Mouse (Mus musculus): ENCODE measurements around the gene Prkaca.

Gene Prkaca

GRCm38 (mm10) chr8:83972150-83973120 is at the start of gene Prkaca:
TSS of gene Prkaca (plus strand) at chr8:83972993.
- peak; percentile 96 to 98 for DNase-seq

GRCm38 (mm10) chr8:83924585-83924984 is 48.2 kb upstream of the Prkaca start:
- no peak for DNase-seq

- DNase-seq, result peak in 1 of 2 experiments; percentile 6
These were observed 46.5 kb upstream of the Prkaca start for GRCm38 (mm10) chr8:83926266-83926665.

- peak; percentile 5 to 20 for DNase-seq
These were observed 38.6 kb upstream of the Prkaca start for GRCm38 (mm10) chr8:83934222-83934621.

GRCm38 (mm10) chr8:83934994-83935393 is 37.8 kb upstream of the Prkaca start:
- DNase-seq, result peak in 1 of 2 experiments; percentile 4

- peak; percentile 4 for DNase-seq
These were observed 37.4 kb upstream of the Prkaca start for GRCm38 (mm10) chr8:83935435-83935834.

GRCm38 (mm10) chr8:83937645-83938044 is 35.1 kb upstream of the Prkaca start:
- peak; percentile 3 to 9 for DNase-seq

GRCm38 (mm10) chr8:83938330-83938729 is 34.5 kb upstream of the Prkaca start:
- peak; percentile 12 to 14 for DNase-seq

- DNase-seq, result peak in 1 of 2 experiments; percentile 23
These were observed 31.6 kb upstream of the Prkaca start for GRCm38 (mm10) chr8:83941066-83941677.

- no peak for DNase-seq
These were observed 30.3 kb upstream of the Prkaca start for GRCm38 (mm10) chr8:83942446-83942845.

GRCm38 (mm10) chr8:83945540-83945939 is 27.3 kb upstream of the Prkaca start:
- no peak for DNase-seq

- DNase-seq, result no peak
These were observed 18.1 kb upstream of the Prkaca start for GRCm38 (mm10) chr8:83954749-83955105.

GRCm38 (mm10) chr8:83955106-83955957 is 17.5 kb upstream of the Prkaca start, which contains the start of the genes Gm10644 and Asf1b:
TSS of gene Gm10644 (minus strand) at chr8:83955205.
TSS of gene Asf1b (plus strand) at chr8:83955507.
- DNase-seq, result peak; percentile 97 to 99

GRCm38 (mm10) chr8:83955958-83956218 is 16.9 kb upstream of the Prkaca start:
- no peak for DNase-seq

GRCm38 (mm10) chr8:83956789-83957188 is 16.0 kb upstream of the Prkaca start:
- DNase-seq, result no peak

GRCm38 (mm10) chr8:83964015-83964765 is 8.6 kb upstream of the Prkaca start:
- DNase-seq, result no peak

GRCm38 (mm10) chr8:83967701-83968100 is 5.1 kb upstream of the Prkaca start:
- DNase-seq, result no peak

GRCm38 (mm10) chr8:83971121-83971520 is 1.7 kb upstream of the Prkaca start:
- no peak for DNase-seq

- DNase-seq, result no peak
These were observed 1.1 kb upstream of the Prkaca start for GRCm38 (mm10) chr8:83971661-83972060.

GRCm38 (mm10) chr8:83973161-83974031 is 603 bp downstream of the Prkaca start:
- DNase-seq, result peak; percentile 46 to 70

- no peak for DNase-seq
These were observed 1.7 kb downstream of the Prkaca start for GRCm38 (mm10) chr8:83974521-83974920.
